Mouse (Mus musculus) cerebellum, adult 2 months (tissue): ENCODE data around the gene Lonrf3. TPM values are rescaled to one million over a fixed set of nuclear protein-coding genes. Genes with fewer than 3 reads are reported as not detected.

ENCODE experiments used
- DNase-seq, 2 experiments: peaks; one replicate each; pipeline ENCODE4 v3.0.0; 2021
- H3K27ac ChIP-seq: fragments of 200-500 bp; 2 replicates; pipeline ENCODE4 v1.5.1; 2012; ENCODE audit warnings: low read length, control low read depth, inconsistent platforms; ENCODE audit not compliant: insufficient read depth
- H3K27me3 ChIP-seq: fragments of 200-500 bp; 2 replicates; pipeline ENCODE4 v1.6.1; 2012; ENCODE audit warnings: inconsistent platforms, mild to moderate bottlenecking, low read length, moderate library complexity; ENCODE audit not compliant: control insufficient read depth, insufficient read depth
- H3K4me1 ChIP-seq: fragments of 200-500 bp; 2 replicates; pipeline ENCODE4 v1.6.1; 2011; ENCODE audit warnings: low read length; ENCODE audit not compliant: control insufficient read depth, insufficient read depth
- H3K4me3 ChIP-seq: fragments of 200-500 bp; replicated peaks from 2 replicates; pipeline ENCODE3; 2011; ENCODE audit warnings: mild to moderate bottlenecking, low read depth, low read length, control low read depth; ENCODE audit not compliant: insufficient read depth
- CTCF ChIP-seq: fragments of 200-500 bp; IDR thresholded peaks from 2 replicates; pipeline ENCODE4 v1.5.1; 2011; ENCODE audit warnings: low read depth, mild to moderate bottlenecking, control low read depth, low read length, moderate library complexity, borderline replicate concordance; ENCODE audit not compliant: insufficient read depth
- POLR2A ChIP-seq: fragments of 200-500 bp; IDR thresholded peaks from 2 replicates; pipeline ENCODE4 v1.6.1; 2011; ENCODE audit warnings: low read length, control low read depth, borderline replicate concordance; ENCODE audit not compliant: insufficient read depth
- WGBS: fragments of 180-500 bp; shearing (Covaris S2); methylation state at CpG from one replicate; pipeline ENCODE4 v1.1.7; 2018; 5-methylcytosine and 5-hydroxymethylcytosine counted together
- polyA plus RNA-seq: library from polyadenylated mRNA; depleted of rRNA; stranded (reverse); fragments of >200 nt; gene quantifications from 2 replicates; pipeline ENCODE4 v1.2.3, GENCODE M21; 2012; rRNA removed

Lonrf3 gene
- polyA plus RNA-seq, 1 experiment = 5.6 TPM

DNA sequence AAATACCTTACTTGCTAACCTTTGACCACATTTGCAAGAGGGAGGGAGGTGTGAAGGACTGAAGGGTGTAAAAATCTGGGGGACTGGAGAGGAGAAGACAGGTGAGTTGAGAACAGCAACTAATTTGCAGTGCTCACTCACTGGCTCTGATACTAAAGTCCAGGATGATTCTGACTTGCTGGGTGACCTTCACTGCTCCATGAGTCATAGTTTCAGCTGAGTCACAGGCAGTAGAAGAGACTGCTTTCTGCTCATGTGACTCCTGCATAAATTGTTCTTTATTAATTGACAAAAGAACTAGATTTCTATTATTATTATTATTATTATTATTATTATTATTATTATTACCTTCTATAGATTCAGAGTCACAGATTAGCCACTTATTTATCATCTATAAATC, 57.2 kb downstream of the Lonrf3 start:
- H3K4me1 ChIP-seq = no peaks in the 10 kb centered on the region
- H3K27me3 ChIP-seq = no peaks in the 10 kb centered on the region
- no peak overlapping the region for H3K4me3 ChIP-seq
- H3K27ac ChIP-seq = no peak overlapping the region
- no peak for TF ChIP-seq POLR2A
- no peak for TF ChIP-seq CTCF
- DNase-seq = no peak

DNA sequence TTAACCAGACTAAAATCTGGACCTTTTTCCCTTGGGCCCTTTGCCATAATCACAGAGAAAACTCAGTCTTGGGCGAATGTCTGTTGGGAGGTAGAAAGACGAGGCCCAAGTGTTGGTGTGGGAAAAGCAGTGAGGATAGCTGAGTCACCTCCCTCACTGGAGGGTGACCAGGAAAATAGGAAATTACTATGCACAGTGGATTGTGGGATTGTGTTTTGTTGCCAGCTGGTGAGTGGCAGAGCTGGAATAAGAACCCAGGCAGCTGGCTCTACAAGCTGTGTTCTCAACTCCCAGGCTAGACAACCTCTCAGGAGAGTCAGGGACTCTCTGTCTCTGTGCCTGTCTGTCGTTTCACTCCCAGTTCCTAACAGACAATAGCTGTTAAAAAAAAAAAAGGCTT, 61.8 kb downstream of the Lonrf3 start:
- H3K27me3 ChIP-seq = no peaks in the 10 kb centered on the region
- DNase-seq = peak in 1 of 2 experiments; percentile 18
- no peak overlapping the region for H3K4me3 ChIP-seq
- no peak for TF ChIP-seq CTCF
- TF ChIP-seq POLR2A = no peak
- H3K27ac ChIP-seq = no peak overlapping the region
- H3K4me1 ChIP-seq = no peaks in the 10 kb centered on the region
- 24% methylated on average over 3 of the region's 3 CpGs for WGBS

DNA sequence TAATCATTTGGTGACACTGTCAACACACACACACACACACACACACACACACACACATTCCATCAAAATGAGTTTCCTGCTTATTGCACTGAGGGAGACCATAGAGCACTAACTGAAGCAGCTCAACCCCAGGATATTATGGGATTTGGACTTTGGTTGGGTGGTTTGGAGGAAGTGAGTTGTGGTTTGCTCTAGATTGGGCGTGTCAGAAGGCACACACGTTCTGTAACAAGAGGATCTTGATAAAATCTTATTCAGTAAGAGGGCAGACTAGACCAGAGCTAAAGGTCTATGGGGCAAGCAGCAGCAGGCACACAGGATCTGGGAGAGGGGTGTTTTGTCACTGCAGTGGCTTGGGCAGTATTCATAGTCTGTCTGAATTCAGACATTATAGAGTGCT, 62.4 kb downstream of the Lonrf3 start:
- no peak for TF ChIP-seq CTCF
- TF ChIP-seq POLR2A = no peak

DNA sequence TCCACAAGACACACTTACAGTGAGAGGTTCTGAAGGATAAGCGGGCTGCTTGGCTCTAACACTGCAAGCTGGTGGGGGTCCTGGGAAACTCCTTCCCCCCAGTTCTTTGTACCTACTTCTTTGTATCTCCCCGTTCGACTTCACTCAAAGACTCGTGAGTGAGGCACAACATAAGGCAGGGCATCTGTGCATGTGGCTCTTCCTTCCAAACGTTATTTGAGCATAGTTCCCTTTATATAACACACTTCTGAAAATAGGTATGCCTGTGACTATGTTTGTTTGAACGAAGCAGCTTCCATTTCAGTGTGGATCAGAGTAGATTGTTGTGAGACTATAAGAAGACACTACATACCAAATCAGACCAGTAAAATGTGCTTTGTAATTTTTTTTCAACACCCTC, 64.5 kb downstream of the Lonrf3 start:
- no peak overlapping the region for H3K4me3 ChIP-seq
- H3K27me3 ChIP-seq = no peaks in the 10 kb centered on the region
- WGBS = 41% methylated on average over 6 of the region's 6 CpGs
- no peaks in the 10 kb centered on the region for H3K4me1 ChIP-seq
- TF ChIP-seq POLR2A (no peak), CTCF (no peak)
- no peak overlapping the region for H3K27ac ChIP-seq
- DNase-seq = no peak

More for the DNA sequence above, 62.4 kb downstream of the Lonrf3 start:
- 73% methylated on average over 2 of the region's 2 CpGs for WGBS
- H3K4me3 ChIP-seq = no peak overlapping the region
- H3K27me3 ChIP-seq = no peaks in the 10 kb centered on the region
- no peaks in the 10 kb centered on the region for H3K4me1 ChIP-seq
- no peak for DNase-seq
- H3K27ac ChIP-seq = no peak overlapping the region

DNA sequence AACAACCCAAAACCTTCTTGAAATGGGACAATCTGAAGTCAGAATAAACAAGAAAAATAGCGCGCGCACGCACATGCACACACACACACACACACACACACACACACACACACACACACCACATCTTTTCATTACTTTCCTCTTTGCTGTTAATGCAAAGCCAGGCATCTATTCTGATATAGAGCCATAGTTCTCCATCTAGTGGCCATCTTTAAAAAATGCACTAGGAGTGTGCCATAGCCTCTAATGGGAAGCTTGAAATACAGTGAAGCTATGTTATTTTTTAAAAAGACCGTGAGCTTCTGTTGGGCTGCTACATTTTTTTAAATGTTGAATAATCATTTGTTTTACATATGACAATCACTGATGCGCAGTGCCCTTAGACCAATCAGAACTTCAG, 65.1 kb downstream of the Lonrf3 start:
- Histone ChIP-seq H3K4me1 (no peaks in the 10 kb centered on the region), H3K27me3 (no peaks in the 10 kb centered on the region), H3K27ac (no peak overlapping the region), H3K4me3 (no peak overlapping the region)
- DNase-seq = peak in 1 of 2 experiments; percentile 4
- 22% methylated on average over 6 of the region's 6 CpGs for WGBS
- no peak for TF ChIP-seq POLR2A
- no peak for TF ChIP-seq CTCF

DNA sequence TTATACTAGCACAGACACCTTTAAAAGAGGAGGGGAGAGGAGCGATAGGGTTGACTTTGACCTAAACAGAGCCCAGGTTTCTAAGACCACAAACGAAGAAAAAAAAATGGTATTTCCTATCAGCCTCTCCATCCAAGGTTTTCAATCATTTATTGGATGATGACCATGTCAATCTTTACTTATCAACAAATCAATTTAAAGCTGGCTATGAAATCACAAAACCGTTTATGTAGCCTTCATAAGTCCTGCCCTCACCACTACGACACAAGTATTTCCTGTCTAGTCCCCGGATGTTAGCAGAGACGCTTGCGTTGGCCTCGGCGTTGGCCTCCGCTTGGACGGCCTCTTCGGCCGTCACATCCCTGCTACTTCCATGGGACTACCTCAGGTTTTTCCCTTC, 72.8 kb downstream of the Lonrf3 start, which contains the start of gene Gm6268:
Gm6268 (plus strand) TSS at position 301 of the 400 bp plus-strand sequence.
- no peak for TF ChIP-seq POLR2A
- TF ChIP-seq CTCF = no peak
- H3K27me3 ChIP-seq = no peaks in the 10 kb centered on the region
- H3K4me3 ChIP-seq = no peak within 1 kb of the TSS
- DNase-seq = no peak
- H3K4me1 ChIP-seq = no peaks in the 10 kb centered on the region
- WGBS = 94% methylated on average over 13 of the region's 13 CpGs
- no peak within 1 kb of the TSS for H3K27ac ChIP-seq

DNA sequence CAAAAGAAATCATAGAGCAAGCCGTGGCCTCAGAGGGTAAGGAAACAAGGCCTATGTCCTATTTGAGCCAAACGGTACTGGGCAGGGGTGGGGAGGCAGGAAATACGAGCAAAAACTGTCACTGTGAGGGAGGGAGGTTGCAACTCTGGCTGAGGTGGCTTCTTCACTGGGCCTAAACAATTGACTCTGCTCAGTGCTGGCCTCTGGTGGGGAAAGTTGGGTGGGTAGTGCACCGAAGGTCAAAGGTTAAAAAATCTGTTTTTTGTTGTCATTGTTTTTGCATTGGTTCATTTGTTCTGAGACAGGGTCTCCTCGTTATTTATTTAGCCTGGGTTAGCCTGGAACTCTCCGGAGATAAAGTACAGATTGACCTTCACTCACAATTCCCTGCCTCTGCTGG, 74.2 kb downstream of the Lonrf3 start:
- WGBS = 50% methylated on average over 6 of the region's 6 CpGs
- Histone ChIP-seq H3K4me1 (no peaks in the 10 kb centered on the region), H3K27me3 (no peaks in the 10 kb centered on the region), H3K27ac (no peak overlapping the region), H3K4me3 (no peak overlapping the region)
- no peak for TF ChIP-seq CTCF
- TF ChIP-seq POLR2A = no peak
- no peak for DNase-seq

Other genes starting within 250 kb of the Lonrf3 start
- 2.3 and 3.0 TPM in 2 replicates for gene Il13ra1, start 216.2 kb upstream of the Lonrf3 start, polyA plus RNA-seq
- 32.9 and 35.6 TPM in 2 replicates for gene Zcchc12, start 132.4 kb upstream of the Lonrf3 start, polyA plus RNA-seq
- gene Gm6268, start 72.9 kb downstream of the Lonrf3 start, polyA plus RNA-seq = not detected in 2 replicates
- gene Gm14569, start 163.5 kb downstream of the Lonrf3 start, polyA plus RNA-seq = 1.6 and 2.0 TPM in 2 replicates